Mouse (Mus musculus) olfactory bulb, adult 2 months (tissue): ENCODE results near the gene Itga3.
"Not testable (repeated sequence)": the region's sequence is repeated elsewhere in the genome, so short reads cannot be mapped to it uniquely, and the experiment has no call there.

Experiments
- CTCF ChIP-seq: fragments of 200-500 bp; IDR thresholded peaks from 2 replicates; pipeline ENCODE4 v1.5.1; 2012; ENCODE audit warnings: low read depth, mild to moderate bottlenecking, low read length, moderate library complexity; ENCODE audit not compliant: insufficient read depth
- POLR2A ChIP-seq: fragments of 200-500 bp; IDR thresholded peaks from 2 replicates; pipeline ENCODE4 v1.6.1; 2012; ENCODE audit warnings: mild to moderate bottlenecking, low read depth, low read length, moderate library complexity; ENCODE audit not compliant: insufficient read depth

- TF ChIP-seq CTCF, POLR2A: not testable (repeated sequence)
These were observed 65.7 kb downstream of the Itga3 start for GRCm38 (mm10) chr11:95010841-95011403.
